Mouse (Mus musculus): ENCODE results near the gene Scd4.
A peak's percentile ranks its signal among the peaks of the same experiment; 100 is the strongest.
"Not testable (repeated sequence)": the region's sequence is repeated elsewhere in the genome, so short reads cannot be mapped to it uniquely, and the experiment has no call there.

Scd4 gene

DNA sequence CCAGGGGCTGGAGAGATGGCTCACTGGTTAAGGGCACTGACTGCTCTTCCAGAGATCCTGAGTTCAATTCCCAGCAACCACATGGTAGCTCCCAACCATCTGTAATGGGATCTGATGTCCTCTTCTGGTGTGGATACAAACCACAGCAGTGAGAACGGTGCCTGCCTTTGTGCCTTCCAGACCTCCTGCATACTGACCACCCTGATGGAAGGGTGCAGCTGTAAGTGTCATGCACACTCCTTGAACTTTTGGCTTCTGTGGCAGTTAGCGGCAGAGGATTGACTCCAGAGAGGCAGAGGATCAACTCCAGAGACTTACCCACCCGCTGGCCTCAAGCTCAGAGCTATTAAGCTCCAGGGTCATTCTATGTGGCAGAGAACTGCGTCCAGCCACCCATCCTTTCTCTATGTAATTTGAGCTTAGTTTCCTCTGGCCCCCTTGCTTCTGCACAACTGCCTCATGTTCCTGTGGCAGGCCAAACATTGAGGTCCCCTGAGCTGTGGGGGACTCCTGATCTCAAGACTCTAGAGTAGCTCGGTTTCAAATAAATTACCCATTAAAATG lies 16.1 kb upstream of the Scd4 start:
- DNase-seq (ENCODE audit: low read depth, low spot score) = no peak

DNA sequence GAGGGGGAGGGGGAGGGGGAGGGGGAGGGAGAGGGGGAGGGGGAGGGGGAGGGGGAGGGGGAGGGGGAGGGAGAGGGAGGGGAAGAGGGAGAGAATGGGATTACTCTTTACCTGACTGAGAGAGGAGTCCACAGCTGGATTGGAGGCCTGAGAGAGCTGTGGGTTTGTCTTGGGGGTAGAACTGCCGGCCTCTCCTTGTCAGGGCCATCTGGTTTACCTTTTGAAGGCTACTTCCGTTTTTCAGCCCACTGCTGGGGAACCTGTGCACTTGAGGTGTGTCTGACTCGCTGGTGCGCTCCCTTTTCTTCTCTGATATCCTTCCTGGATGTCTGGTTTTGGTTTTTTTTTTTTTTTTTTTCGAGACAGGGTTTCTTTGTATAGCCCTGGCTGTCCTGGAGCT lies 15.5 kb upstream of the Scd4 start:
- no peak for DNase-seq (ENCODE audit: low read depth, low spot score)

DNA sequence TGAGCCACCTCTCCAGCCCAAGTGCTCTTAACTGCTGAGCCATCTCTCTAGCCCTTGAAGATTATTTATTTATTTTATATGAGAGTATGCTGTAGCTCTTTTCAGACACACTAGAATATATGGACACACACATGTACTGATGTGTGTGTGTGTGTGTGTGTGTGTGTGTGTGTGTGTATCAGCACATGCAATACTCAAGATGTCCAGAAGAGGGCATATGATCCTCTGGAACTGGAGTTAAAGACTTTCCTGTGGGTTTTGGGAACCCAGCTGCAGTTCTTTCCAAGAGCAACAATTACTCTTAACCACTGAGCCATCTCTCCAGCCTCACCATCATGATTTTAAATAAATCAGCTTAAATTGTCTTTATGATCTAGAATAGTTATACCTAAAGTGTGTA lies 14.3 kb upstream of the Scd4 start:
- DNase-seq (ENCODE audit: low read depth, low spot score) = no peak

DNA sequence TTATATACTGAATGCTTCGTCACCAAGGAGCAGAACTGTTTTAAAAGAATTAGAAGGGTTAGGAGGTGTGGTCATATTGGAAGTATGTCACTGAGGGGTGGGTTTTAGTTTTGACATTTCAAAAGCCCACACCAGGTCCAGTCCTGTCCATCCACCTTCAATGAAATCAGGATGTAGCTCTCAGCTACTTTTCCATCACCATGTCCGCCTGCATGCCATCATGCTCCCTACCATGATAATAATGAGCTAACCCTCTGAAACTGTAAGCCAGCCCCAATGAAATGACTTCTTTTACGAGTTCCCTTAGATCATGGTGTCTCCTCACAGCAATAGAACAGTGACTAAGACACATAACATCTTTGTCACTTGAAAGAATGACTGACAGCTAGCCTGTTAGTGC lies 12.6 kb upstream of the Scd4 start:
- no peak for DNase-seq (ENCODE audit: low read depth, low spot score)

DNA sequence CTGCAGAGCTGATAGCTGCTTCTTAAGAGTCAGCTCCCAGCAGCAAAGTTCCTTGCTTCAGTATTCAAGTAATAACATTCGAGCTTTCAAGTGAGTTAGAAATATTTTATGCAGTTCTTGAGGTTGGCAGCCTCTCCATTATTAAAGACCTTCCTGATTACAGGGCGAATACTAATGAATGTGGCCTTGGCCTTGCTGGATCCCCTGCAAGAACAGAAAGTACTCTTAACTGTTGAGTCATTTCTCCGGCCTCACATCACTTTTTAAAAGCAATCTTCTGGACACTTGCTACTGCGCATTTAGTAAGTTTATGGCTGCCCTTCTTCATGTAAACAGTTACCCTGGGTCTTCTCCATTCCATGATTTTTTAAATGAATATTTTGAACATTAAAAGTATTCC lies 11.7 kb upstream of the Scd4 start:
- DNase-seq (ENCODE audit: low read depth, low spot score) = no peak

DNA sequence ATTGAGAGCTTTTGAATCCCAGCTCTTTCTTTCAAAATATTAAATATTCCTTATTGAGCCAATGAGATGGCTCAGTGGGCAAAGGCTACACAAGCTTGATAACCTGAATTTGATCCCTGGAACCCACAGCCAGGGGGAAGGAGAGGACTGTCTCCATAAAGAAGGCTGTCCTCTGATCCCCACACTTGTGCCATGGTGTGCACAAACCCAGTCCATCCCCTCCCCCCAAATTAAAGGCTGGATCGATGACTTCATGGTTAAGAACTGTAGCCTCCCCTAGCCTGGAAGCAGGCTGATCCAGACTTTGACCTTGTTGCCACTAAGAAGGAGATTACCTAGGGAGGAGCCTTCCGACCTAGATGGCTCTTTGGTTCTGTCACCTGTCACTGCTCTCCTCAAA lies 11.3 kb upstream of the Scd4 start:
- no peak for DNase-seq (ENCODE audit: low read depth, low spot score)

DNA sequence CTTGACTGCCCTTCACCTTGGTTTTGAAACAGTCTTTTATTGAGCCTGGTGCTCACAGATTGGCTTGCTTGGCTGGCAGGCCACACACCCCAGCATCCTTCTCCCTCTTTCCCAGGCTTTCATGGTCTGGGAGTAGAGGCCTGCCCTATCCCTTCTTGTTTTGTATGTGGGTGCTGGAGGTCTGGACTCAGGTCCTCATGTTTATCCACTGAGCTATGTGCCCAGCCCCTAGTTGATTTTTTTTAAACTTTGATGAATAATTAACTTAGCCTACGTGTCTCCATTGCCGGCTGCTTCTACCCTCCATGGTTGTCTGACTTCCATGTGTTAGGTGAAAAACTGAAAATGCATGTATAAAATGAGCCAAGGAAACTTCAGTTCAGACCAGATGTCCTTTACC lies 3.3 kb upstream of the Scd4 start:
- no peak for DNase-seq (ENCODE audit: low read depth, low spot score)

- DNase-seq (ENCODE audit: low read depth, low spot score) = not testable (repeated sequence)
These were observed 1.8 kb upstream of the Scd4 start for GRCm38 (mm10) chr19:44331128-44331527.

DNA sequence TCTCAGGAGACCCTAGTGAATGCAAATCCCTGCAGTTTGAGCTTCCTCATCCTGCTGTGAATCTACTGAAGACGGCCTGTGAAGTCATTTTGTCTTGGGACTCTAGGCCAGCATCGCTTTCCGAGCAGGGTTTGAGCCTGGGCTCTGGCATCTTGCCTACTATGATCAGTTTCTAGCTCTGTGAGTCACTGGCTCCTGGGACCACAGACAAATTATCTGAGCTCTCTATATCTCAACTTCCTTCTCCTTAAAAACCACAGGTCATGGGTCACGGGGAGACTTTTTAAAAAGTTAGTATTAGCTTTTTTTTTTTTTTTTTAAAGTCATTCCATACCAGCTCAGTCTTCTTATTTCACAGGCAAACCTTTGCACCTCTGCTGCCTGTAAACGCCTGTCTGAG lies 981 bp upstream of the Scd4 start:
- peak; percentile 48 for DNase-seq (ENCODE audit: low read depth, low spot score)

DNA sequence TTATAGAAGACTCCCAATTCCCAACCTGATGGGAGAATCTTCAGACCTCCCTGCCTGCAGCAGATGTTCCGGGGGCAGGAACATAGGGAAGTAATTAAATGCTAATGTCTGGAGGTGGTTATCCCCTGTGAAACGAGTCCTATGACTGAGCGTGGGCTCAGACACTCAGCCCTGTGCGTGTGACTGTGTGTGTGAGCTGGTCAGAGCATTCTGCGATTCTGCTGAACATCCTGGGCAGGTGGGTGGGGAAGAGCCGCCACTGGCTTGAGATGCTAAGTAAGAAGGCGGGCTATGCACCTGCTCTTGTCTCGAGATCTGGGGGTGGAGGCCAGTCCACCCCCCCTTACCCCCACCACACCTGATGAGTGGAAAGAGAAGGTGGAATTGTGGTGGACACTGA lies 566 bp upstream of the Scd4 start:
- DNase-seq (ENCODE audit: low read depth, low spot score) = no peak

DNA sequence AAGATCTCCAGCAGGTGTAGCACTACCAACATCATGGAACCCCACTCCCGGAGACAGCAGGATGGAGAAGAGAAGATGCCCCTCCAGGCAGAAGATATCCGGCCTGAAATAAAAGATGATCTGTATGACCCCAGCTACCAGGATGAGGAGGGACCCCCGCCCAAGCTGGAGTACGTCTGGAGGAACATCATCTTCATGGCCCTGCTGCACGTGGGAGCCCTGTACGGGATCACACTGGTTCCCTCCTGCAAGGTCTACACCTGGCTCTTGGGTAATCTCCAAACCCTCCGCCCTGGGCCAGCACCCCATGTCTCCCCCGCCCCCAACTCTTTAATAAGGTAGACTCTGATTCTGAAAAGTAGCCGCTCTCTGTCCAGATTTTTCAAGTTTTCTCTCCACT lies 1.1 kb downstream of the Scd4 start:
- DNase-seq (ENCODE audit: low read depth, low spot score) = no peak

DNA sequence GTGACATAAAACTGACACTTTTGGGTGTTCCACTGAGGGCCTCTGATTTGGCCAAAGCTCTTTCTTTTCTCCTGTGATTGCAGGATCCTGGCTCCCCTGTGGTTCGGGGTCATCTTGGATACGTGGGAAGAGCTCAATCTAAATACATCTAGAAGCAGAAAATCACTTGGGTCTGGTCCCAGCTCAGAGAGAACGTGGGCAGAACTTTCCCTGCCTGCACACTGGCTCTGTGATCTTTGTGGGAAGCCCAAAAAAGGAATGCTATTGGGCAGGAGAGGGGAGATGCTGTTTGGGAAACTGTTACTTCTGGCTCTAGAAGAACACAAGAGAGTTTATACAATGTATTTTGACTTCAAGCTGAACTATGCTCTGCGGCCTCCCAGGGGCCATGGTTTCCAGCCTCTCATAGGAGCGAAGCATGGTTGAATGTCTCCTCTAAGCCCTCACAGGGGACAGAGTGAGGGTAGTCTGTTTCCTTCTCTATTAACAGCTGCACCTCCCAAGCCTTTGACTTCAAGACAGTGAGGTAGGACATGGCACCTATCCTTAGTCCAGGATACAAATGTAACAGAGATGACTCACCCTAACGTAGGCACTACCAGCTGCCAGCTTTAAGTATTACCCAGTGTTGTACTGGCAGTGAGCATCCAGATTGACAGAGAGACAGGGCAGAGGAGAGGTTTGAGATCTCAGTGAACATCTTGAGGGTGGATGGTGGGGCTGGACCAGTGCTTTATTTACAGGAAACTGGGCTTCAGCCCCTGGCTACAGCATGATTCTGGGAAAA lies 3.2 kb downstream of the Scd4 start:
- no peak for DNase-seq (ENCODE audit: low read depth, low spot score)

GRCm38 (mm10) chr19:44349689-44350088 lies 16.8 kb downstream of the Scd4 start:
- no peak for DNase-seq (ENCODE audit: low read depth, low spot score)

DNA sequence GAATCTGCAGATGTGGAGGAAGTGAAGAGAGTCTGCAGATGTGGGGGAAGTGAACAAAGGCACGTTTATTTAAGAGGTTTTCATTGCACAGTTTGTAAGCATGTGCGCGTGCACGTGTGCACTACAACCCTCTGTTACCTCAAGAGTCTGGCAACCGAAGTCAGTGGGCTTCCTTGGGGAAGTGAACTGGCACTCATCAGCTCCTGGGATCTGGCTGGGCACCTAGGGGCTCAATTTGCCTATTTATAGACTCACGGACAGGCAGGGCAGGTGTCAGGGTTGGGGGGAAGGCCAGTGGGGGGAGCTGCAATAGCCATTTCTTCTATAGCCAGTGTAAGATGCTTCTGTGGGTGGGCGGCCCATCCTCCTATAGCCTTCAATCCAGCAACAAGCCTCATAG lies 18.9 kb downstream of the Scd4 start:
- no peak for DNase-seq (ENCODE audit: low read depth, low spot score)

GRCm38 (mm10) chr19:44358700-44359099 lies 25.8 kb downstream of the Scd4 start:
- no peak for DNase-seq (ENCODE audit: low read depth, low spot score)

DNA sequence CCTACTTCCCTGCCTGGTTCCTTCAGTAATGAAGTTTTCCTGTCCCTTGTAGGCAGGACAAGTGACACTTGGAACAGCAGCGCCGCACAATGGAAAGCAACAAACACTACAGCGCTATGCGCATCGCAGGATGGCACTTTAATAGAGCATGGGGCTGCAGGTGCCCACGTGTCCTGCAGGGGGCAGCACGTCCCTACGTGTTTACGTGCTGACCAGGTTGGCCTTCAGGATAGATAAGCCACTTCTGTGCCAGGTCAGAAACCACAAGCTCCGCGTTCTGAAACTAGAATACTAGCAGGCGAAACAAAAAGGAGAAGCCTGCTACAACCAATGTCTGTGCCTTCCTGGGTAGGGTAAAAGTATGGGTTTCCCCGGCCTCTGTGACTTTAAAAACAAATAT lies 30.6 kb downstream of the Scd4 start:
- peak; percentile 55 for DNase-seq (ENCODE audit: low read depth, low spot score)

- no peak for DNase-seq (ENCODE audit: low read depth, low spot score)
These were observed 31.1 kb downstream of the Scd4 start for GRCm38 (mm10) chr19:44364029-44364428.

GRCm38 (mm10) chr19:44365733-44366132 lies 32.8 kb downstream of the Scd4 start:
- no peak for DNase-seq (ENCODE audit: low read depth, low spot score)

DNA sequence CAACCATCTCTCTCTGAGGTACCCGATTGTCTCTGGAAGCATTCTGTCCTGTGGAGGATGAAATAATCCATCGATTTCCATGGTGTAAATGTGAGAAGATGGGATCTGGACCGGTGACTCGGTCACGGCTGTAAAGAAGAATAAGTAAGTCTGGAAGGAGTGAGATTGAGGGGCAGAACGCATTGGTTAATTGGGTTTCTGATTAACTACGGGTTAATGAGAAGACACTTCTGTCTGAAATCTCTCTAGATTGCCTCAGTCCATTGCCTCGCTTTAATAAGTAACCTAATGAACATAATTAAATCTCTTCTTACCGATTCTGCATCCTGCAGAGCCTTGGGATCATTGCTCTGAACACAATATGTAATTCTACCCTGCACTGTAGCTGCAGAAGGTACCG lies 34.2 kb downstream of the Scd4 start:
- not testable (repeated sequence) for DNase-seq (ENCODE audit: low read depth, low spot score)

- no peak for DNase-seq (ENCODE audit: low read depth, low spot score)
These were observed 36.5 kb downstream of the Scd4 start for GRCm38 (mm10) chr19:44369371-44369770.

- DNase-seq (ENCODE audit: low read depth, low spot score) = no peak
These were observed 37.3 kb downstream of the Scd4 start for GRCm38 (mm10) chr19:44370231-44370630.

- DNase-seq (ENCODE audit: low read depth, low spot score) = peak; percentile 77
These were observed 40.1 kb downstream of the Scd4 start for GRCm38 (mm10) chr19:44372969-44373368.

DNA sequence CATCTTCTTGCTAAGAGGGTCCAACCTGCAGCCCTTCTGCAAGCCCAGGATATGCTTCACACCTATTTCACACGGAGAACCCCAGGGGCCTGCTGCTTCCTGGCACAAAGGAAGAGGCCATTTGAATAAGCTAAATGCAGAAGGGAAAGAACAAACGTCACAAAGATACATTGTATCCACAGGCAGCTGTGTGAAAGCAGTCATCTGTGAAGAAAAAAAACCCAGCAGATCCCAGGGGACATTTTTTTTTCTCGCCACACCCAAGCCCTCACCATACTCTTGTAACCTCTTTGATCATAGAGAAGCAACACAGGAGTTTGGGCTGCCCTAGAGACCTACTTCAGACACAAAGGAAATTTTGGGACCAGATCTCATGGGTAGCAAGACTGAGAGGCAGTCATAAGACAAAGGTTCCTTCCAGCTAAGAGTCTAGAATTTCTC lies 43.6 kb downstream of the Scd4 start:
- DNase-seq (ENCODE audit: low read depth, low spot score) = peak; percentile 42

Data from skeletal muscle tissue, adult 2 months (tissue).